Mouse (Mus musculus): ENCODE data around the gene Cab39l.

DNA sequence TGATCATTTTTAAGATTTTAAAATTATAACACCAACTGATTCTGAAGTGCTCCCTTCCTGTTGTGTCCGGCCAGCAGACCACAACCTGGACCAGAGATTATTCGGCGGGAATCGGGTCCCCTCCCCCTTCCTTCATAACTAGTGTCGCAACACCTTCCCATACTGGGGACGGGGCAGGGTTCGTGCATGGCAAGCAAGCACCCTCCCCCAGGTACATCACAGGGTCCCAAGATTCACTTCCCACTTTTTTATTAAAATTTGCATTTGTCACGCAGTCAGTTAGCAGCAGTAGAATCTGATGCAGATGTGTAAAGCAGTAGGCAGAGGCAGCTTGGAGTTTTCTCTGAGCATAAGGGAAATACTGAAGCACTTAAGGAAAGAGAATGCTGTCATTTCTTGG is 64.1 kb downstream of the Cab39l start:
- TF ChIP-seq POLR2A (IDR thresholded peaks at IDR 0.05; ENCODE audit: insufficient read depth, low read depth, low read length) (no peak), CTCF (IDR thresholded peaks at IDR 0.05; ENCODE audit: insufficient read depth, low read depth, low read length) (no peak)

Measured in olfactory bulb, adult 2 months (tissue).